Mouse (Mus musculus) megakaryocyte-erythroid progenitor cell, adult 5-6 weeks (primary cell): Measurements from ENCODE around the gene Gm6121. TPM values are rescaled to one million over a fixed set of nuclear protein-coding genes. Genes with fewer than 3 reads are reported as not detected.
"Not testable (repeated sequence)": the region's sequence is repeated elsewhere in the genome, so short reads cannot be mapped to it uniquely, and the experiment has no call there.

Experiments
- ATAC-seq: replicated peaks from 2 replicates; pipeline ENCODE4 v1.8.0; 2016; ENCODE audit warnings: mild to moderate bottlenecking, inconsistent platforms; ENCODE audit not compliant: severe bottlenecking, poor library complexity, low FRiP score, low TSS enrichment
- total RNA-seq, 2 experiments: library from RNA; stranded (forward) in 1 of 2; stranded (reverse) in 1 of 2; fragments of 200-1000, 215-1000 nt in 1 of 2; fragments of >200 nt in 1 of 2; fragmentation: Nextera tagmentation in 1 of 2; gene quantifications; 2 replicates each; pipeline ENCODE4 v1.2.3; 2014 to 2017

Gene Gm6121
- not detected in 2 replicates for total RNA-seq (2014; fragmentation: Nextera tagmentation)
- total RNA-seq (2017) = not detected in 2 replicates

DNA sequence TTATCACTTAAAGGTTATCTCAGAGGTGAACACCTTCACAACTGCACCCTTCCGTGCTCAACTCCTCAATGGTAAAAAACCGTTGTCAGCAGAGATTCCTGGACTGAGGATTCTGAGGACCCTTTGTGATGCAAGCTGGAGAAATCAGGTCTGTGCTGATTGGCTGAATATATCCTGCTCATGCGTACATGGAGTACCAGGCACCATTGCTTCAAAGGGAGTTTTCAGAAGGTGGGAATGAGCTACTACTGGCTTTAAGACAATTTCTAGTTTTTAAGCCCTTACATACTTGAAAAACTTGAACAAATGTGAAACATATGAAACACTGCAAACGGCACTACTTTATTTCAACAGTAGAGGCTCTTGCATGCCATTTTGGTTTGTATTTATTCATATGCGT is at the start of gene Gm6121:
Gm6121 (minus strand) TSS at position 101 of the 400 bp plus-strand sequence.
- not testable (repeated sequence) for ATAC-seq

Other genes with a start within 250 kb of the Gm6121 start
- gene Gm14525, start 233.1 kb downstream of the Gm6121 start, total RNA-seq (2014; fragmentation: Nextera tagmentation) = not detected in 2 replicates
- not detected in 2 replicates for gene Gm14525, start 233.1 kb downstream of the Gm6121 start, total RNA-seq (2017)